Mouse (Mus musculus): ENCODE measurements around the gene Tmem178. TPM values are rescaled to one million over a fixed set of nuclear protein-coding genes. Genes with fewer than 3 reads are reported as not detected.
"Not testable (repeated sequence)": the region's sequence is repeated elsewhere in the genome, so short reads cannot be mapped to it uniquely, and the experiment has no call there.

The Tmem178 gene
- total RNA-seq, 2 experiments from 2014 or later: 101 to 111 TPM

GRCm38 (mm10) chr17:80925554-80925953, 18.9 kb upstream of the Tmem178 start:
- Histone ChIP-seq H3K27ac (no peak overlapping the region), H3K4me3 (no peak overlapping the region)
- no peak for TF ChIP-seq CTCF (conservative IDR thresholded peaks at IDR 0.05)
- DNase-seq (ENCODE audit: low spot score in 2 of 2): no peak

GRCm38 (mm10) chr17:80927151-80927550, 17.3 kb upstream of the Tmem178 start:
- no peak for TF ChIP-seq CTCF (conservative IDR thresholded peaks at IDR 0.05)
- peak overlapping the region; percentile 85 for H3K27ac ChIP-seq
- no peak overlapping the region for H3K4me3 ChIP-seq
- DNase-seq (ENCODE audit: low spot score in 2 of 2): no peak

GRCm38 (mm10) chr17:80932716-80933115, 11.7 kb upstream of the Tmem178 start:
- no peak for DNase-seq (ENCODE audit: low spot score in 2 of 2)

GRCm38 (mm10) chr17:80933401-80934029, 10.9 kb upstream of the Tmem178 start:
- no peak overlapping the region for H3K27ac ChIP-seq
- no peak for TF ChIP-seq CTCF (conservative IDR thresholded peaks at IDR 0.05)
- no peak for DNase-seq (ENCODE audit: low spot score in 2 of 2)

More at GRCm38 (mm10) chr17:80932716-80933115, 11.7 kb upstream of the Tmem178 start:
- Histone ChIP-seq H3K4me3 (no peak overlapping the region), H3K27ac (no peak overlapping the region)
- TF ChIP-seq CTCF (conservative IDR thresholded peaks at IDR 0.05): no peak

GRCm38 (mm10) chr17:80935807-80936519, 8.5 kb upstream of the Tmem178 start:
- no peak overlapping the region for H3K27ac ChIP-seq
- no peak overlapping the region for H3K4me3 ChIP-seq
- no peak for DNase-seq (ENCODE audit: low spot score in 2 of 2)
- TF ChIP-seq CTCF (conservative IDR thresholded peaks at IDR 0.05): no peak

More at GRCm38 (mm10) chr17:80933401-80934029, 10.9 kb upstream of the Tmem178 start:
- H3K4me3 ChIP-seq: no peak overlapping the region

GRCm38 (mm10) chr17:80936521-80936920, 7.9 kb upstream of the Tmem178 start:
- DNase-seq (ENCODE audit: low spot score in 2 of 2): no peak
- no peak overlapping the region for H3K4me3 ChIP-seq
- TF ChIP-seq CTCF (conservative IDR thresholded peaks at IDR 0.05): no peak
- H3K27ac ChIP-seq: no peak overlapping the region

GRCm38 (mm10) chr17:80939833-80940232, 4.6 kb upstream of the Tmem178 start:
- H3K4me3 ChIP-seq: no peak overlapping the region
- DNase-seq (ENCODE audit: low spot score in 2 of 2): peak in 1 of 2 experiments; percentile 26
- no peak for TF ChIP-seq CTCF (conservative IDR thresholded peaks at IDR 0.05)
- 0 out of 2 replicates have a peak overlapping the region, but pooled peaks have one; percentile 1 for H3K27ac ChIP-seq

GRCm38 (mm10) chr17:80941857-80942256, 2.6 kb upstream of the Tmem178 start:
- no peak for DNase-seq (ENCODE audit: low spot score in 2 of 2)
- Histone ChIP-seq H3K4me3 (no peak overlapping the region), H3K27ac (peak overlapping the region; percentile 72)
- peak; percentile 33 for TF ChIP-seq CTCF (conservative IDR thresholded peaks at IDR 0.05)

GRCm38 (mm10) chr17:80943835-80944529, 450 bp upstream of the Tmem178 start:
- peak overlapping the region; percentile 99 for H3K27ac ChIP-seq
- TF ChIP-seq CTCF (conservative IDR thresholded peaks at IDR 0.05): no peak
- DNase-seq (ENCODE audit: low spot score in 2 of 2): no peak
- H3K4me3 ChIP-seq: peak overlapping the region; percentile 64

GRCm38 (mm10) chr17:80945510-80945909, 1.1 kb downstream of the Tmem178 start:
- Histone ChIP-seq H3K27ac (peak overlapping the region; percentile 94), H3K4me3 (peak overlapping the region; percentile 59)
- DNase-seq (ENCODE audit: low spot score in 2 of 2): not testable (repeated sequence)

- no peak for TF ChIP-seq CTCF (conservative IDR thresholded peaks at IDR 0.05)
- no peak for DNase-seq (ENCODE audit: low spot score in 2 of 2)
- H3K4me3 ChIP-seq: peak overlapping the region; percentile 59
- H3K27ac ChIP-seq: peak overlapping the region; percentile 94
Measured at GRCm38 (mm10) chr17:80946091-80946885, 1.9 kb downstream of the Tmem178 start.
